Comparison of ENCODE assay signal across 23 mouse cellular contexts in the genomic region with DNA sequence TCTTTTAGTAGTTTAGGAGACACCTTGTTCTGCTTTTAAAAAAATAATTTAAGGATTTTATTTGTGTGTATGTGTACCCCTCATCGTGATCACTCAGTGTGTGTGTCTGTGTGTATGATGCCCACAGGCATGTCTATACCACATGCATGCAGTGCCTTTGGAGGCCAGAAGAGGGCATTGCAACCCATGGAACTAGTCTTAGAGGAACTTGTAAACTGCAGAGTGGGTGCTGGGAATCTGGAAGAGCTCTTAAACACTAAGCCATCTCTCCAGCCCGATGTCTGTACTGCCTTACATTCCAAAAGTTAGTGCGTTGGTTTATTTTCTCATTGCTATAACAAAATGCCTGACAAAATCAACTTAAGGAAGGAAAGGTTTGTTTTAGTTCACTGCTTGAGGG. TPM values are rescaled to one million over a fixed set of nuclear protein-coding genes. Genes with fewer than 3 reads are reported as not detected.
DNase-seq lines count a peak whose midpoint lies in the region; ATAC-seq and TF ChIP-seq lines count a peak whose summit lies in the region.
"Had no signal": no experiment of that assay in that cellular context is flagged by ENCODE, and none has a peak within 500 bp of the region (broad histone marks: within the 10 kb centered on the region; RNA-seq: fewer than 3 reads in every experiment).

No protein-coding gene starts in this region.

- H3K9me3 ChIP-seq in heart, postnatal 0 days (replicated peaks; ENCODE audit: control insufficient read depth, low read length): 0 out of 2 replicates have a peak, but pooled peaks cover 3% of the 10 kb centered on the region
- no peaks in the 10 kb centered on the region for H3K9me3 ChIP-seq in MEL (replicated peaks; ENCODE audit: insufficient read depth, low read length)
- peaks cover 3% of the 10 kb centered on the region; the same call in 1 of the 2 replicates for H3K9me3 ChIP-seq in embryonic facial prominence, embryonic 10.5 days
- H3K9me3 ChIP-seq: embryonic facial prominence, embryonic 13.5 days; hindbrain, embryonic 15.5 days; limb, embryonic 15.5 days; lung, embryonic 15.5 days had no signal

- peak; percentile 29 for TF ChIP-seq RAD21 in MEL (IDR thresholded peaks at IDR 0.05; ENCODE audit: low read depth, low read length)

- WGBS in heart, postnatal 0 days: 96% methylated on average over 3 of the region's 3 CpGs
- WGBS in embryonic facial prominence, embryonic 10.5 days: 95% methylated on average over 3 of the region's 3 CpGs

- no peak overlapping the region for H3K9ac ChIP-seq in heart, postnatal 0 days (replicated peaks; ENCODE audit: low read depth, low read length)
- no peak overlapping the region for H3K9ac ChIP-seq in MEL (ENCODE audit: control insufficient read depth, low read depth, low read length, poor library complexity, severe bottlenecking)
- H3K9ac ChIP-seq: embryonic facial prominence, embryonic 13.5 days; hindbrain, embryonic 15.5 days; limb, embryonic 15.5 days; lung, embryonic 15.5 days had no signal

- peak; percentile 5; the same call in 1 of the 2 replicates for TF ChIP-seq CTCF in heart, postnatal 0 days (IDR thresholded peaks at IDR 0.05; ENCODE audit: low read depth)
- TF ChIP-seq CTCF in MEL (IDR thresholded peaks at IDR 0.05 in 2 of 3, conservative IDR thresholded peaks at IDR 0.05 in 1 of 3; ENCODE audit: control insufficient read depth in 1 of 3, insufficient read depth in 1 of 3, low read depth in 2 of 3, low read length in 3 of 3, poor library complexity in 1 of 3, severe bottlenecking in 1 of 3): peak; percentile 27 to 34 (median 32); a peak in 4 of 6 replicates

- TF ChIP-seq POLR2A in MEL (IDR thresholded peaks at IDR 0.05; ENCODE audit: control insufficient read depth in 1 of 2, insufficient read depth in 1 of 2, low read depth in 1 of 2, low read length in 2 of 2, poor library complexity in 1 of 2): no peak

- no peaks in the 10 kb centered on the region for H3K4me1 ChIP-seq in heart, postnatal 0 days (ENCODE audit: control insufficient read depth, insufficient read depth)
- no peaks in the 10 kb centered on the region for H3K4me1 ChIP-seq in MEL (ENCODE audit: control insufficient read depth in 1 of 2, insufficient read depth in 2 of 2, low read length in 2 of 2)
- H3K4me1 ChIP-seq in embryonic facial prominence, embryonic 10.5 days: peaks cover 13% of the 10 kb centered on the region

- intact Hi-C loops in heart, postnatal 36 days (cut with DNase I): no loop called here

- H3K4me3 ChIP-seq in heart, postnatal 0 days (ENCODE audit: low read depth, low read length): no peak overlapping the region
- no peak overlapping the region for H3K4me3 ChIP-seq in MEL (ENCODE audit: control insufficient read depth in 1 of 2, insufficient read depth in 1 of 2, low read depth in 2 of 2, low read length in 2 of 2)
- H3K4me3 ChIP-seq in embryonic facial prominence, embryonic 10.5 days: no peak overlapping the region
- H3K4me3 ChIP-seq: embryonic facial prominence, embryonic 13.5 days; hindbrain, embryonic 15.5 days; limb, embryonic 15.5 days; lung, embryonic 15.5 days had no signal

- TF ChIP-seq EP300 in heart, postnatal 0 days (IDR thresholded peaks at IDR 0.05; ENCODE audit: low read depth): no peak
- TF ChIP-seq EP300 in MEL (IDR thresholded peaks at IDR 0.05; ENCODE audit: low read depth in 1 of 2, low read length in 2 of 2): no peak

- DNase-seq in heart, postnatal 0 days (ENCODE audit: low spot score): no peak
- no peak for DNase-seq in heart, postnatal 36 days
- peak; percentile 8 for DNase-seq in lung, postnatal 36 days
- DNase-seq in lung, adult 18-20 months: no peak
- DNase-seq in A20 (ENCODE audit: low read depth, low spot score): peak; percentile 12
- DNase-seq in MEL (ENCODE audit: low read depth, low spot score): peak; percentile 18
- DNase-seq in embryonic facial prominence, embryonic 10.5 days (ENCODE audit: low spot score): no peak
- no peak for DNase-seq in cerebellum, postnatal 25 days
- DNase-seq: adrenal gland, postnatal 36 days; cerebellum, adult 2 months; gastrocnemius, postnatal 14 days; heart, postnatal 10 days; kidney, adult 18-20 months; kidney, postnatal 25 days; right cerebral cortex, postnatal 14 days had no signal

- H3K4me2 ChIP-seq in heart, postnatal 0 days (ENCODE audit: low read depth, low read length): no peak overlapping the region
- H3K4me2 ChIP-seq: embryonic facial prominence, embryonic 13.5 days; hindbrain, embryonic 15.5 days; limb, embryonic 15.5 days; lung, embryonic 15.5 days had no signal

- no peaks in the 10 kb centered on the region for H3K79me2 ChIP-seq in MEL (ENCODE audit: control insufficient read depth, insufficient read depth, low read length, poor library complexity)

- peaks cover 10% of the 10 kb centered on the region; the same call in 1 of the 2 replicates for H3K36me3 ChIP-seq in heart, postnatal 0 days (replicated peaks; ENCODE audit: control insufficient read depth, insufficient read depth, low read length)
- no peaks in the 10 kb centered on the region for H3K36me3 ChIP-seq in MEL (ENCODE audit: control insufficient read depth in 1 of 2, insufficient read depth in 2 of 2, low read length in 2 of 2)
- peaks cover 73% of the 10 kb centered on the region for H3K36me3 ChIP-seq in embryonic facial prominence, embryonic 10.5 days (replicated peaks)

- H3K27me3 ChIP-seq in heart, postnatal 0 days (ENCODE audit: control insufficient read depth, insufficient read depth, low read length): no peaks in the 10 kb centered on the region
- no peaks in the 10 kb centered on the region; a peak in 1 of 4 replicates for H3K27me3 ChIP-seq in MEL (ENCODE audit: control insufficient read depth in 1 of 2, insufficient read depth in 2 of 2, low read length in 2 of 2)
- H3K27me3 ChIP-seq in embryonic facial prominence, embryonic 10.5 days (replicated peaks; ENCODE audit: low read depth, poor library complexity, severe bottlenecking): no peaks in the 10 kb centered on the region
- H3K27me3 ChIP-seq: embryonic facial prominence, embryonic 13.5 days; hindbrain, embryonic 15.5 days; limb, embryonic 15.5 days; lung, embryonic 15.5 days had no signal

- H3K27ac ChIP-seq in heart, postnatal 0 days (ENCODE audit: low read depth): no peak overlapping the region
- H3K27ac ChIP-seq in MEL (ENCODE audit: control insufficient read depth, low read depth, low read length): no peak overlapping the region
- no peak overlapping the region for H3K27ac ChIP-seq in embryonic facial prominence, embryonic 10.5 days (replicated peaks)
- H3K27ac ChIP-seq: embryonic facial prominence, embryonic 13.5 days; hindbrain, embryonic 15.5 days; limb, embryonic 15.5 days; lung, embryonic 15.5 days had no signal

- ATAC-seq in heart, postnatal 0 days (ENCODE audit: insufficient read depth, low read depth): no peak

TF ChIP-seq in MEL, 35 proteins besides CTCF, POLR2A, EP300 and RAD21:
- TF ChIP-seq NELFE (IDR thresholded peaks at IDR 0.05; ENCODE audit: low read depth, low read length) (no peak), SMC3 (IDR thresholded peaks at IDR 0.05; ENCODE audit: low read depth, low read length) (0 out of 2 replicates have a peak, but pooled peaks have one; percentile 26)

RNA-seq across cellular contexts. Expression of a gene that starts 6.1 kb away (rescaled TPM):
- total RNA-seq in heart, postnatal 0 days (2014; rRNA removed; ENCODE audit: low replicate concordance): 11.4 and 13.4 TPM in 2 replicates
- polyA plus RNA-seq in heart, postnatal 0 days (2015; fragmentation: Nextera tagmentation; extraction: Ambion mirVana): 2.8 and 4.5 TPM in 2 replicates
- under 1 TPM; 0.54 to 0.61 TPM for total RNA-seq in heart, postnatal 36 days (2021)
- total RNA-seq in MEL (2012; rRNA removed): not detected in 2 replicates
- not detected for polyA plus RNA-seq in MEL (2012; ENCODE audit: insufficient read depth in 1 of 2, insufficient read length in 2 of 2, low read depth in 1 of 2, low replicate concordance in 2 of 2, missing spikeins in 1 of 2)
- 40.2 and 42.2 TPM in 2 replicates for polyA plus RNA-seq in embryonic facial prominence, embryonic 10.5 days (2016; fragmentation: Nextera tagmentation; extraction: Ambion mirVana)

RNA-seq across cellular contexts. Expression of a gene that starts 59.9 kb away (rescaled TPM):
- not detected in 2 replicates for total RNA-seq in heart, postnatal 0 days (2014; rRNA removed; ENCODE audit: low replicate concordance)
- polyA plus RNA-seq in heart, postnatal 0 days (2015; fragmentation: Nextera tagmentation; extraction: Ambion mirVana): 0.04 and 0.08 TPM in 2 replicates
- total RNA-seq in heart, postnatal 36 days (2021): not detected
- total RNA-seq in MEL (2012; rRNA removed): not detected in 2 replicates
- polyA plus RNA-seq in MEL (2012; ENCODE audit: insufficient read depth in 1 of 2, insufficient read length in 2 of 2, low read depth in 1 of 2, low replicate concordance in 2 of 2, missing spikeins in 1 of 2): under 1 TPM in 1 of 2 experiments, not detected in 1; 0.08 TPM
- polyA plus RNA-seq in embryonic facial prominence, embryonic 10.5 days (2016; fragmentation: Nextera tagmentation; extraction: Ambion mirVana): 0.05 and 0.11 TPM in 2 replicates
- total RNA-seq: heart, adult 8-10 months; layer of hippocampus, postnatal 10 days; megakaryocyte, adult 5-6 weeks had no signal
- polyA plus RNA-seq: cerebellum, adult 2 months; hindbrain, embryonic 15.5 days; limb, embryonic 15.5 days; neural tube, embryonic 14.5 days had no signal

Comparison
In these comparisons a context has a peak if more than half of its experiments do, and no peak if none do; other contexts are left out.
1. DNase-seq: peak in lung, postnatal 36 days (single experiment), A20 (single experiment) and MEL (single experiment); none in heart, postnatal 0 days (single experiment), heart, postnatal 36 days (0 of 2), lung, adult 18-20 months (0 of 2), embryonic facial prominence, embryonic 10.5 days (single experiment) and cerebellum, postnatal 25 days (0 of 2).